Mouse (Mus musculus): ENCODE measurements around the gene Gm20388. TPM values are rescaled to one million over a fixed set of nuclear protein-coding genes. Genes with fewer than 3 reads are reported as not detected.
A peak's percentile ranks its signal among the peaks of the same experiment; 100 is the strongest.

Gene Gm20388
- total RNA-seq, 1 experiment from 2014 or later, result 18.4 TPM

DNA sequence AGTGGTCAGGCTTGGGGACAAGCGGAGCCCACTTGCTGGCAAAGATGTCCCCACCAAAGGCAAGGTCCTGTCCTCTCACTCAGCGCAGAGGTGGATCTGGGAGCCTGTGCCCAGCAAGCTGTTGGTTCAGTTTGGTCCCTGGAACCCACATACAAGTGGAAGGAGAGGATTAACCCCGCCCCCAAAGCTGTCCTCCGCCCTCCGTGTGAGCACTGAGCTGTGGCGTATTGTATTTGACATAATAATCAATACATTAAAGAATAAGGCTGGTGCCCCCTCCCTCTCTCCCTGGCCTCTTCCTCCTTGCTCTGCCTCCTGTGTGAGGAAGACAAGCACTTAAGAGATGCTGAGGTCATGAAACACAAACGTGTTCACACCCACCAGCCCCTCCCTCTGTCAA, 1062.4 kb downstream of the Gm20388 start:
- ATAC-seq (replicated peaks in 1 of 2; ENCODE audit: insufficient read depth in 1 of 2, low FRiP score in 2 of 2, low TSS enrichment in 1 of 2, low read depth in 1 of 2, poor library complexity in 2 of 2, severe bottlenecking in 2 of 2), result no peak

GRCm38 (mm10) chr8:120977131-120977530, 1066.5 kb downstream of the Gm20388 start:
- ATAC-seq (replicated peaks in 1 of 2; ENCODE audit: insufficient read depth in 1 of 2, low FRiP score in 2 of 2, low TSS enrichment in 1 of 2, low read depth in 1 of 2, poor library complexity in 2 of 2, severe bottlenecking in 2 of 2), result peak; percentile 23 to 52; a peak in 3 of 4 replicates

DNA sequence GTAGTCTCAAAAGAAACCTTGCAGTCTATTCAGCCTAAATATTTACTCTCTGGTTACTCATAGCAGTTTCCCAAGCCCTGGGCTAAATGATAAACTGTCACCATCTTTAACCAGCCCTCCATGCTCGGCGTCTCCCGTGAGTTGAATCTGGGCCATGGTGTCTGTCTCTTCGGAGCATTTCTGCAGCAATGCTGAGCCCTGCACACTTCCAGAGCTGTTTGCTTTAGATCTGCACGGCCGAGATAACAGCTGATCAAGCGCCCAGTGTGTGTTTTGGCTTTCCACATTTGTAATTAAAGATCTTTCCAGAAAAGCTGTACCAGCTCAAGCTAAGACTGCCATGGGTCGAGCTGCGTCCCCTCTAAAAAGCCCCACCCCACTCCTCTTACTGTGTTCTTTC, 1068.6 kb downstream of the Gm20388 start:
- no peak for ATAC-seq (replicated peaks in 1 of 2; ENCODE audit: insufficient read depth in 1 of 2, low FRiP score in 2 of 2, low TSS enrichment in 1 of 2, low read depth in 1 of 2, poor library complexity in 2 of 2, severe bottlenecking in 2 of 2)

GRCm38 (mm10) chr8:120980948-120981347, 1070.3 kb downstream of the Gm20388 start:
- ATAC-seq (replicated peaks in 1 of 2; ENCODE audit: insufficient read depth in 1 of 2, low FRiP score in 2 of 2, low TSS enrichment in 1 of 2, low read depth in 1 of 2, poor library complexity in 2 of 2, severe bottlenecking in 2 of 2), result no peak

GRCm38 (mm10) chr8:120984888-120985287, 1074.2 kb downstream of the Gm20388 start:
- ATAC-seq (replicated peaks in 1 of 2; ENCODE audit: insufficient read depth in 1 of 2, low FRiP score in 2 of 2, low TSS enrichment in 1 of 2, low read depth in 1 of 2, poor library complexity in 2 of 2, severe bottlenecking in 2 of 2), result no peak

- ATAC-seq (replicated peaks in 1 of 2; ENCODE audit: insufficient read depth in 1 of 2, low FRiP score in 2 of 2, low TSS enrichment in 1 of 2, low read depth in 1 of 2, poor library complexity in 2 of 2, severe bottlenecking in 2 of 2), result no peak
Observed at GRCm38 (mm10) chr8:120986022-120986421, 1075.4 kb downstream of the Gm20388 start.

GRCm38 (mm10) chr8:120993738-120994137, 1083.1 kb downstream of the Gm20388 start:
- no peak for ATAC-seq (replicated peaks in 1 of 2; ENCODE audit: insufficient read depth in 1 of 2, low FRiP score in 2 of 2, low TSS enrichment in 1 of 2, low read depth in 1 of 2, poor library complexity in 2 of 2, severe bottlenecking in 2 of 2)

- ATAC-seq (replicated peaks in 1 of 2; ENCODE audit: insufficient read depth in 1 of 2, low FRiP score in 2 of 2, low TSS enrichment in 1 of 2, low read depth in 1 of 2, poor library complexity in 2 of 2, severe bottlenecking in 2 of 2), result no peak
Observed at GRCm38 (mm10) chr8:120995424-120995823, 1084.8 kb downstream of the Gm20388 start.

DNA sequence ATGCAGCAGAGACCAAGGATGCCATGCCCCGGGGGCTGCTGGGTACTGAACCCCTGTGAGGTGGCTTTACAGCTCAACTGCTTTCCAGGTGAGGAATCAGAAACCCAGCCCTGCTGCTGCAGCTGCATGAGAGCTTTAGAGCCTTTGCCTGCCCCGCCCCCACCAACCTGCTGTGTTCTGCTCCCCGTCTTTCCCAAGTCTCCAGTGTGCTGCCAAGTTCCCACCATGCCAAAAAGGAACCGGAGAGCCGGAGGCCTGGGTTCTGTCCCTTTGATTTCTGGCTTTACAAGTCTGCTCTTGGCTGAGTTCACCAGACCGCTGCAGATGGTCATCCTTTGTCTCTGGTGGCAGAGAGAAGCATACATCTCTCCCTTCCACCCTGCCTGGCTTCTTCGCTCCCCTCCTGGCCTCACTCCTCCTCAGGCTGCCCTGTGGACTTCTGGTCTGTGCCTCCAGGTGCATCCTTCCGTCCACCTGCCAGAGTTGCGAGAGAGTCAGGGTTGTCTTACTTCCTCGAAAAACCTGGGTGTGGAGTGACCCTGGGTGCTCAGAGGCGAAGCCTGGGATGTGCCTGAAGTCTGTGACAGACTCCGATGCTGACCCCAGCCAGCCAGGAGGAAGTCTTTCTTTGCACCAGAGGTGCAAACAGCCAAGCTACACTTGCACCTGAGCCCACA, 1086.4 kb downstream of the Gm20388 start:
- ATAC-seq (replicated peaks in 1 of 2; ENCODE audit: insufficient read depth in 1 of 2, low FRiP score in 2 of 2, low TSS enrichment in 1 of 2, low read depth in 1 of 2, poor library complexity in 2 of 2, severe bottlenecking in 2 of 2), result no peak

- no peak for ATAC-seq (replicated peaks in 1 of 2; ENCODE audit: insufficient read depth in 1 of 2, low FRiP score in 2 of 2, low TSS enrichment in 1 of 2, low read depth in 1 of 2, poor library complexity in 2 of 2, severe bottlenecking in 2 of 2)
Observed at GRCm38 (mm10) chr8:120997926-120998325, 1087.3 kb downstream of the Gm20388 start.

- no peak for ATAC-seq (replicated peaks in 1 of 2; ENCODE audit: insufficient read depth in 1 of 2, low FRiP score in 2 of 2, low TSS enrichment in 1 of 2, low read depth in 1 of 2, poor library complexity in 2 of 2, severe bottlenecking in 2 of 2)
Observed at GRCm38 (mm10) chr8:120998966-120999365, 1088.3 kb downstream of the Gm20388 start.

DNA sequence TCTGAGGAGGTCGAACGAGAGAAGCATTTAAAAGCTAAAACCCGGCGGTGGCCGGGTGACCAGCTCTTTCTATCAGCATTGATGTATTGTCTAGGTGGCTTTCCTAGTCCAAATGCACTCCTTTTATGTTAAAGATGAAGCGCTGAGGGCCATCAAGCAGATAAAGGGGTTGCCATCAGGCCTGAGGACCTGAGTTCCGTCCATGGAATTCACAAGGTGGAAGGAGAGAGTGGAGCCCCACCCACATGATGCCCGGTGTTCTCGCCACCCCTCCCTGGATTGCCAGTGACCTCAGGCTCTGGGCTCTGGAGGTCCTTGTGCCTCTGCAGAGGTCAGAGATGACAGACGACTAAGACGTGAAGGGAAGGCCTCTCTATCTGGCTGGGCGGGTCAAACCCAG, 1091.3 kb downstream of the Gm20388 start:
- no peak for ATAC-seq (replicated peaks in 1 of 2; ENCODE audit: insufficient read depth in 1 of 2, low FRiP score in 2 of 2, low TSS enrichment in 1 of 2, low read depth in 1 of 2, poor library complexity in 2 of 2, severe bottlenecking in 2 of 2)

DNA sequence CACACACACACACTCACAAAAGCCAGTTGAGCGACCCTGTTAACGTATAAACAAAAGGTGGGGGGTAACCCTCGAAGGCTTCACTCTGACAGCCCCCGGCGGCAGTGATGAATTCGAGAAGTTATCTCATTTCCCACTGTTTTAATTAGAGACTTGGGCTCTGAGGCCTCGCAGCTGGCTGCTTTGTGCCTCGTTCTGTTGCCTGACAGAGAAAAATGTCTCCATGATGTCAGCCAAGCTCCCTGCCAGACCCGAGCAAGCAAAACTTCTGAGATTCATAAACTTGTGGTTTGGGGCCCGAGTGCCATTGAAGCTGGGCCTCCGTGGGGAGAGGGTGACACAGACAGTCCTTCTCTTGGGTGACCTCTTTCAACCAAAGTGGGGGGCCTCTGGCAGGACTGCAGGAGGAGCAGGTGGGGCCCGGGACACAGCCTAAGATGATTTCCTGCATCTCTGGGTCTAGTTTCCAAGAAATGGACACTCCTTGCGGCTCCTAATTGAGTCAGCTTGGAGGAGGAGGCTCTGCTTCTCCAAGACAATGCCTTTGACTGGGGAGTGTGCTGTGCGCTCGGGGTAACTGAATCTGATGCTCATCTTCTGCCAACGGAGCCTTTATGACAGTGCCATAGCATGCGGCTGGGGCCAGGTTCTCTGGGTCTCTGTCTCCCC, 1092.4 kb downstream of the Gm20388 start:
- ATAC-seq (replicated peaks in 1 of 2; ENCODE audit: insufficient read depth in 1 of 2, low FRiP score in 2 of 2, low TSS enrichment in 1 of 2, low read depth in 1 of 2, poor library complexity in 2 of 2, severe bottlenecking in 2 of 2), result no peak

DNA sequence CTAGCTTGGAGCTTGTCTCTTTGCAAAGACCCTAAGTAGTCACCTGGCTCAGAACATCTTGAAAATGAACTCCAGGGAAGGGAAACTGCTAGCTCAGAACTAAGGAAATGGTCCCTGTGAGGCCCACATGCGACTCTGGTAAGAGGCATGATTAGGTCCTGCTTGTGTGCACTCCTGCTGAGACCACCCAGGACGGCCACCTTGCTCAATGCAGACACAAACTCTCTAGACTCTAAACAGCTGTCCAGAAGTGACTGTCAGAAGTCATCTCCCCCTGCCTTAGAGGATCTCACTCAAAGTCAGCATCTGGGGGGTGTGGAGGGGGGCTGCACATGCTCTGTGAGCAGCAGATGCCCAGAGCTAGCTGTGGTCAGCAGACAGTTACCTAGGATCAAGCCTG, 1093.0 kb downstream of the Gm20388 start:
- ATAC-seq (replicated peaks in 1 of 2; ENCODE audit: insufficient read depth in 1 of 2, low FRiP score in 2 of 2, low TSS enrichment in 1 of 2, low read depth in 1 of 2, poor library complexity in 2 of 2, severe bottlenecking in 2 of 2), result no peak

DNA sequence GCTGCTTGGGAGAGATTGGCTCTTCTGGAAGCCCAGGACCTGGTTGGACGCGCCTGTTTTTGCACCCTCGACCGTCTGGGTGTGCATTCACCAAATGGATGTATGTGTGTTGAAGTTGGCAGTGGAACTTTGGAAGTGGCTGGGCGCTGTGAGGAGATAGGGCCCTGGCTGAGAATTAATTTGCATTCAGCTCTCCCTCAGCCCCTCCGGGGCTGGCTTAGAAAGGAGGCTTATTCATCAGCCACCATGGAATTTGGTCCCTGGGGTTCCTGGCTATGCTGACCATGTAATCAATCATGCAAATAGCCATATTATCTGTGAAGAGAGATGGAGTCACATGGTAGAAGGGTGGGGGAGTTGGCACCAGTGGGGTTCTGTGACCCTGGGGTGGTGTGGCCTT, 1102.7 kb downstream of the Gm20388 start:
- ATAC-seq (replicated peaks in 1 of 2; ENCODE audit: insufficient read depth in 1 of 2, low FRiP score in 2 of 2, low TSS enrichment in 1 of 2, low read depth in 1 of 2, poor library complexity in 2 of 2, severe bottlenecking in 2 of 2), result no peak

DNA sequence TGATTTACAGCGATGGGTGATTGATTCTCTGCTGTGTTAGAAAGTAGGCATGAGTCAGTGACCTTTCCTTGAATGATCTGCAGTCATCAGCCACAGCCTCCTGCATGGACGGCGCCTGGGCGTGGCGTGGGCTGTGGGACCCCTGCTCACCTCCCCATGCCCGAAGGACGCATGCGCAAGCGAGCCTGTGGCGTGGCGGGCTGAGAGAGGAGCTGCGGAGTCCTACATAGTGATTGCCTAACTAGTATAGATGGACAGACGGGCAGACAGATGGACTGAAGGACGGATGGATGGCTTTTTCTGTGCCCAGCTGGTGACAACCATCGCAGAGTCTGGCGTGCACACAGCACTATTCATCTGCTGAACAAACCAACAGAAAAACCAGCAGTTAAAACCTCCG, 1106.0 kb downstream of the Gm20388 start:
- ATAC-seq (replicated peaks in 1 of 2; ENCODE audit: insufficient read depth in 1 of 2, low FRiP score in 2 of 2, low TSS enrichment in 1 of 2, low read depth in 1 of 2, poor library complexity in 2 of 2, severe bottlenecking in 2 of 2), result no peak

DNA sequence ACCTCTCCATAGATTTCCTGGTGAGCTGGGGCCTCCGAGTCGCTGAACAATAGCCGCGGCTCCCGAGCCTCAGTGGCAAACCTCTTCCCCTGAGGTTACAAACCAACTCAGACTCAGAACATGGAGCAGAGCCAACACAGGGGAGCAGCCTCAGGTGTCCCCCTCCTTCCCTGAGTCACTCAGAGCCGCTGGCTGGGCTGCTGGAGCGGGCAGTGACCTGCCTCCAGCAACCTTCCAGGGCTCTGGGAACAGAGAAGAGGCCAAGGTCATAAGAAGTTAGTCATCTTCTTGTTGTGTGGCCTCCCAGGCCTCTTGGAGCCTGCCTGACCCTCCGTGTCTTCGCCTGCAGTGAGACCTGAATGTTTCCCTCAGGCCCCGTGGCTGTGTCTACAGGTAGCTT, 1107.6 kb downstream of the Gm20388 start:
- ATAC-seq (replicated peaks in 1 of 2; ENCODE audit: insufficient read depth in 1 of 2, low FRiP score in 2 of 2, low TSS enrichment in 1 of 2, low read depth in 1 of 2, poor library complexity in 2 of 2, severe bottlenecking in 2 of 2), result no peak

GRCm38 (mm10) chr8:121021488-121021887, 1110.8 kb downstream of the Gm20388 start:
- ATAC-seq (replicated peaks in 1 of 2; ENCODE audit: insufficient read depth in 1 of 2, low FRiP score in 2 of 2, low TSS enrichment in 1 of 2, low read depth in 1 of 2, poor library complexity in 2 of 2, severe bottlenecking in 2 of 2), result no peak

- no peak for ATAC-seq (replicated peaks in 1 of 2; ENCODE audit: insufficient read depth in 1 of 2, low FRiP score in 2 of 2, low TSS enrichment in 1 of 2, low read depth in 1 of 2, poor library complexity in 2 of 2, severe bottlenecking in 2 of 2)
Observed at GRCm38 (mm10) chr8:121023003-121023402, 1112.4 kb downstream of the Gm20388 start.
